Mouse (Mus musculus): ENCODE data around the gene C87414. TPM values are rescaled to one million over a fixed set of nuclear protein-coding genes. Genes with fewer than 3 reads are reported as not detected.

C87414 gene
- polyA plus RNA-seq (2012; rRNA removed; ENCODE audit: low replicate concordance) = not detected in 2 replicates

GRCm38 (mm10) chr5:93671451-93671850 is at the start of gene C87414:
Gene C87414 (minus strand): TSS chr5:93671551.

Other genes starting within 250 kb of the C87414 start
- gene Gm16427, start 131.4 kb downstream of the C87414 start, polyA plus RNA-seq (2012; rRNA removed; ENCODE audit: low replicate concordance) = not detected in 2 replicates
- not detected in 2 replicates for gene Gm7792, start 172.2 kb upstream of the C87414 start, polyA plus RNA-seq (2012; rRNA removed; ENCODE audit: low replicate concordance)